Mouse (Mus musculus) CH12.LX (cell line): Measurements from ENCODE around the gene Tbc1d25. TPM values are rescaled to one million over a fixed set of nuclear protein-coding genes. Genes with fewer than 3 reads are reported as not detected.

Experiments
- DNase-seq: peaks from one replicate; pipeline ENCODE4 v3.0.0-alpha.2; 2013; ENCODE audit errors: extremely low read depth
- H3K27ac ChIP-seq: 2 replicates; pipeline ENCODE4 v1.5.1; 2012; ENCODE audit warnings: low read depth, mild to moderate bottlenecking, control low read depth, moderate library complexity; ENCODE audit not compliant: insufficient read depth
- H3K27me3 ChIP-seq: replicated peaks from 2 replicates; pipeline ENCODE3; 2012; ENCODE audit warnings: inconsistent platforms
- H3K36me3 ChIP-seq, 2 experiments: replicated peaks in 1 of 2; 2 replicates each; pipeline versions ENCODE3 to v1.6.1; 2012; ENCODE audit warnings: inconsistent platforms in 1 of 2, low read length in 1 of 2, mild to moderate bottlenecking in 1 of 2, mixed read lengths in 1 of 2, moderate library complexity in 1 of 2; ENCODE audit not compliant: control insufficient read depth in 1 of 2, insufficient read depth in 1 of 2
- H3K4me1 ChIP-seq, 2 experiments: 2 replicates each; pipeline ENCODE4 v1.6.1; 2012; ENCODE audit warnings: inconsistent platforms in 1 of 2, moderate library complexity in 1 of 2; ENCODE audit not compliant: insufficient read depth in 2 of 2, control insufficient read depth in 1 of 2
- H3K4me2 ChIP-seq: 2 replicates; pipeline ENCODE4 v1.6.1; 2012; ENCODE audit warnings: low read depth, mild to moderate bottlenecking, control low read depth; ENCODE audit not compliant: poor library complexity, insufficient read depth, severe bottlenecking
- H3K4me3 ChIP-seq, 3 experiments: fragments of 150-350 bp in 1 of 3; sonication (generic) in 1 of 3; replicated peaks in 1 of 3; 2 replicates each; pipeline versions ENCODE3 to v1.5.1; 2011 to 2012; ENCODE audit warnings: low read depth in 2 of 3, low read length in 2 of 3, mild to moderate bottlenecking in 2 of 3, moderate library complexity in 2 of 3, control low read depth in 1 of 3, improper control_type of control experiment in 1 of 3, inconsistent platforms in 1 of 3, mixed read lengths in 1 of 3; ENCODE audit not compliant: poor library complexity in 1 of 3
- H3K79me2 ChIP-seq: replicated peaks from 2 replicates; pipeline ENCODE4 v1.6.1; 2012; ENCODE audit warnings: mild to moderate bottlenecking, moderate library complexity; ENCODE audit not compliant: control insufficient read depth, poor library complexity, insufficient read depth, severe bottlenecking; ENCODE audit errors: extremely low read depth
- H3K9ac ChIP-seq: 2 replicates; pipeline ENCODE4 v1.6.1; 2012; ENCODE audit warnings: low read depth, mild to moderate bottlenecking, control low read depth, moderate library complexity; ENCODE audit not compliant: insufficient read depth
- H3K9me3 ChIP-seq: replicated peaks from 2 replicates; pipeline ENCODE3; 2012; ENCODE audit warnings: low read length, inconsistent platforms, mixed read lengths
- CHD1 ChIP-seq: IDR thresholded peaks from 2 replicates; pipeline ENCODE4 v1.6.1; 2012; ENCODE audit warnings: low read depth, low read length, improper control_type of control experiment, inconsistent platforms
- CHD2 ChIP-seq: IDR thresholded peaks from 2 replicates; pipeline ENCODE4 v1.6.1; 2011; ENCODE audit warnings: low read length, improper control_type of control experiment
- EP300 ChIP-seq: IDR thresholded peaks from 2 replicates; pipeline ENCODE4 v1.6.1; 2011; ENCODE audit warnings: low read length, improper control_type of control experiment
- ETS1 ChIP-seq: conservative IDR thresholded peaks from 2 replicates; pipeline ENCODE4 v1.6.1; 2012; ENCODE audit warnings: low read depth, mild to moderate bottlenecking, inconsistent platforms, low read length, improper control_type of control experiment, moderate library complexity
- IRF4 ChIP-seq: IDR thresholded peaks from 2 replicates; pipeline ENCODE4 v1.6.1; 2014; ENCODE audit warnings: low read depth, mild to moderate bottlenecking, inconsistent platforms, low read length, improper control_type of control experiment
- JUN ChIP-seq: IDR thresholded peaks from 2 replicates; pipeline ENCODE4 v1.6.1; 2011; ENCODE audit warnings: low read depth, mild to moderate bottlenecking, low read length, improper control_type of control experiment, moderate library complexity; ENCODE audit not compliant: insufficient read depth
- KAT2A ChIP-seq: IDR thresholded peaks from 2 replicates; pipeline ENCODE4 v1.6.1; 2012; ENCODE audit warnings: low read length, improper control_type of control experiment, inconsistent platforms; ENCODE audit not compliant: insufficient replicate concordance
- MAZ ChIP-seq: IDR thresholded peaks from 2 replicates; pipeline ENCODE4 v1.6.1; 2012; ENCODE audit warnings: low read depth, mild to moderate bottlenecking, inconsistent platforms, low read length, improper control_type of control experiment, moderate library complexity
- MXI1 ChIP-seq: IDR thresholded peaks from 2 replicates; pipeline ENCODE4 v1.6.1; 2011; ENCODE audit warnings: mild to moderate bottlenecking, low read depth, low read length, improper control_type of control experiment
- NELFE ChIP-seq: IDR thresholded peaks from 2 replicates; pipeline ENCODE4 v1.6.1; 2011; ENCODE audit warnings: low read depth, low read length, improper control_type of control experiment
- NRF1 ChIP-seq: IDR thresholded peaks from 2 replicates; pipeline ENCODE4 v1.6.1; 2014; ENCODE audit warnings: low read depth, mild to moderate bottlenecking, inconsistent platforms, low read length, improper control_type of control experiment, moderate library complexity
- PAX5 ChIP-seq: IDR thresholded peaks from 2 replicates; pipeline ENCODE4 v1.6.1; 2012; ENCODE audit warnings: low read length, inconsistent platforms, mixed read lengths
- POLR2A ChIP-seq: IDR thresholded peaks from 2 replicates; pipeline ENCODE4 v1.6.1; 2011; ENCODE audit warnings: low read depth, mild to moderate bottlenecking, improper control_type of control experiment, low read length
- RCOR1 ChIP-seq: conservative IDR thresholded peaks from 2 replicates; pipeline ENCODE4 v1.6.1; 2012; ENCODE audit warnings: low read depth, mild to moderate bottlenecking, inconsistent platforms, low read length, improper control_type of control experiment
- SMC3 ChIP-seq: IDR thresholded peaks from 2 replicates; pipeline ENCODE4 v1.6.1; 2011; ENCODE audit warnings: low read depth, low read length, improper control_type of control experiment
- USF2 ChIP-seq: conservative IDR thresholded peaks from 2 replicates; pipeline ENCODE4 v1.6.1; 2011; ENCODE audit warnings: low read depth, low read length, improper control_type of control experiment
- ZKSCAN1 ChIP-seq: IDR thresholded peaks from 2 replicates; pipeline ENCODE4 v1.6.1; 2012; ENCODE audit warnings: low read depth, inconsistent platforms, low read length, improper control_type of control experiment, borderline replicate concordance
- ZNF384 ChIP-seq: IDR thresholded peaks from 2 replicates; pipeline ENCODE4 v1.6.1; 2012; ENCODE audit warnings: low read depth, low read length, improper control_type of control experiment, inconsistent platforms
- dilution Hi-C: fragments of 300-500 bp; cut with MboI; formaldehyde crosslinking; loops from 2 replicates; pipeline ENCODE4 v1.14.3; 2020; ENCODE audit warnings: low sequenced_read_pairs; ENCODE audit not compliant: extremely low pct_unique_long_range_greater_than_20kb, extremely low pct_ligation_motif_present
- in situ Hi-C: fragments of 300-500 bp; cut with MboI; formaldehyde crosslinking; loops from 3 replicates; pipeline ENCODE4 v1.14.3; 2019; ENCODE audit warnings: low sequenced_read_pairs, low pct_ligation_motif_present, low pct_unique_long_range_greater_than_20kb, mixed read lengths
- polyA plus RNA-seq: library from polyadenylated mRNA; unstranded; fragments of >175 nt; gene quantifications from 2 replicates; pipeline ENCODE4 v1.2.1, GENCODE M21; 2012; ENCODE audit warnings: low read depth; ENCODE audit not compliant: insufficient read length
- total RNA-seq, 2 experiments: library from RNA; depleted of rRNA; stranded (reverse); fragments of 300-350 nt in 1 of 2; fragments of >200 nt in 1 of 2; gene quantifications; 2 replicates each; pipeline ENCODE4 v1.2.3; 2012 to 2014

Gene Tbc1d25
- total and polyA plus RNA-seq, 3 experiments = 2.4 to 10.2 (median 6.0) TPM

GRCm38 (mm10) chrX:8179646-8180045 lies 3.7 kb upstream of the Tbc1d25 start:
- H3K79me2 ChIP-seq = no peaks in the 10 kb centered on the region
- no peak for TF ChIP-seq NRF1
- TF ChIP-seq JUN = no peak
- no peak for TF ChIP-seq MXI1
- no peak for TF ChIP-seq CHD1
- DNase-seq = no peak
- H3K4me2 ChIP-seq = no peak overlapping the region
- dilution Hi-C loops (no loop called here), in situ Hi-C loops (no loop called here)
- peaks cover 0 to 2% of the 10 kb centered on the region in 2 experiments; a peak in 1 of 4 replicates for H3K4me1 ChIP-seq
- no peak overlapping the region for H3K9ac ChIP-seq
- H3K27me3 ChIP-seq = no peaks in the 10 kb centered on the region
- H3K9me3 ChIP-seq = no peaks in the 10 kb centered on the region
- no peak overlapping the region for H3K27ac ChIP-seq
- peaks cover 0 to 3% of the 10 kb centered on the region in 2 experiments for H3K36me3 ChIP-seq
- H3K4me3 ChIP-seq = no peak overlapping the region

GRCm38 (mm10) chrX:8178871-8179270 lies 2.9 kb upstream of the Tbc1d25 start:
- dilution Hi-C loops = no loop called here
- Histone ChIP-seq H3K27me3 (no peaks in the 10 kb centered on the region), H3K9me3 (no peaks in the 10 kb centered on the region), H3K4me1 (peaks cover 0 to 7% of the 10 kb centered on the region in 2 experiments; a peak in 1 of 4 replicates), H3K4me2 (no peak overlapping the region), H3K79me2 (no peaks in the 10 kb centered on the region), H3K4me3 (no peak overlapping the region), H3K9ac (no peak overlapping the region), H3K36me3 (peaks cover 0 to 5% of the 10 kb centered on the region in 2 experiments), H3K27ac (no peak overlapping the region)
- in situ Hi-C loops = no loop called here
- DNase-seq = no peak
- TF ChIP-seq CHD2 = no peak
- no peak for TF ChIP-seq MAZ
- TF ChIP-seq JUN = no peak
- TF ChIP-seq IRF4 = no peak
- no peak for TF ChIP-seq NELFE
- no peak for TF ChIP-seq POLR2A
- no peak for TF ChIP-seq NRF1
- TF ChIP-seq EP300 = no peak
- no peak for TF ChIP-seq ETS1
- TF ChIP-seq RCOR1 = no peak
- TF ChIP-seq PAX5 = no peak
- no peak for TF ChIP-seq USF2
- TF ChIP-seq ZKSCAN1 = no peak
- no peak for TF ChIP-seq SMC3
- TF ChIP-seq KAT2A = no peak
- no peak for TF ChIP-seq ZNF384
